Mouse (Mus musculus): ENCODE results near the gene Slc13a2. TPM values are rescaled to one million over a fixed set of nuclear protein-coding genes. Genes with fewer than 3 reads are reported as not detected.
A peak's percentile ranks its signal among the peaks of the same experiment; 100 is the strongest.

Slc13a2 gene
- total RNA-seq, 2 experiments from 2014 or later: not detected

- DNase-seq (ENCODE audit: low spot score in 2 of 2): peak in 1 of 2 experiments; percentile 54
Measured at GRCm38 (mm10) chr11:78397397-78397796, 24.6 kb downstream of the Slc13a2 start.

DNA sequence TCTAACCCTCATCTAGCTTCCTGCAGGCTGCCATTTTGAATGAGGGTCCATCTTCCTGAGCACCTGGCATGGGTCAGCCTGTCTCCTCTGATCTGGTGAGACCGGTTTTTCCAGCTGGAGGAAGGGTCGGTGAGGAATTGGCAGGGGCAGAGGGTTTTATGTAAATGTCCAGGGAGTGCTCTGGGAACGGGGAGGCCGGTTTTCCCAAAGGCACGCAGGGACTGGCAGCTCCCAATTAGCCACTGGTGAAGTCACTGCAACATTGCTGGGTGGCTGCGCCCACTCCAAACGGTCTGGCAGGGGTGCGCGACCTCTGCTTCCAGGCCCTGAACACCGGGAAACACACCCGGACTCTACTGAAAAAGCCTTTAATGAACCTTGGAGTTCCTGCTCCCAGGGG is 25.1 kb downstream of the Slc13a2 start:
- DNase-seq (ENCODE audit: low spot score in 2 of 2): no peak

DNA sequence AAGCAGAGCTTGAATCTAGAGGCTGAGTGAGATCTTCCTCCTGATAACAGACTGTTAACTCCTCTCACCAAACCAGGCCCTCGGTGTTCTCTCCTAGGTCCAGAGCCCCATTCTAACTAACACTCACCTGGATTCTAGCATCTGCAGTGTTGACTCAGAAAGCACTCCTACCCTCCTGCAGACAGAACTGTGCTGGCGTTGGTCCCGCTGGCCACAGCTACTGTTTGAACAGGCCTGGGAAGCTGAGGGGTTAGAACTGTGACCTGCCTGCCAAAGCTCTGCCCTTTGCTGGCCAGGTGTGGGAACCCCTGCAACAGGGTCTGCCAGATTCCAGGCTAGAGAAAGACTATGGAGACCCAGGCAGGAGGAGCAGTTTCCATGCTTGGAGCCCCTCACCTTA is 29.3 kb downstream of the Slc13a2 start:
- DNase-seq (ENCODE audit: low spot score in 2 of 2): no peak

DNA sequence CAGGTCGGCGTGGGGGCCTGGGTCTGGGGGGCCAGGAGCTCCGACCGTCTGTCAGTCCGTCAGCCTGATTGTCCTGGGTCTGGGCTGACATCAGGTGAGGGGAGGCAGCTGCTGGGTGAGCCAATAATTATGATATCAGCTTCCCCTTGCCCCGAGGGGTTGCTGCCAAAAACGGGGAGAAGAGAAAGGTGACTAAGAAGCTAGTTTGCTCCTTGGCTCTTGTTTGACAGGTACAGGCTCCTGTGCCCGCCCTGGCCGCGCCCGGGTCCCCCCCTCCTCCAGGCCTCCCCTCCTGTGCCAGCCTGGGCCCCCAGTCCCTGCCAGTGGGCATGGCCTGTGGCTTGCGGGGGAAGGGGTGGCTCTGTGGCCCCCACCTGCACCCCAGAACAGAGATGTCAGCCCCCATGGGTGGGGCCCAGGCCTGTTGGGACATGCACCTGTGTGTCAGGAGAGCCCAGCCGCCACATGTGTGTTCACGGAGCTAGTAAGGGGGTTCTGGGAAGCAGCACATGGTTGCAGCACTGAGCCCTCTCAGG is 35.4 kb downstream of the Slc13a2 start, which contains the start of gene Foxn1:
Foxn1 (minus strand) TSS at position 51 of the 536 bp plus-strand sequence.
- DNase-seq (ENCODE audit: low spot score in 2 of 2): no peak

- DNase-seq (ENCODE audit: low spot score in 2 of 2): no peak
Measured at GRCm38 (mm10) chr11:78385776-78386175, 36.2 kb downstream of the Slc13a2 start.

- no peak for DNase-seq (ENCODE audit: low spot score in 2 of 2)
Measured at GRCm38 (mm10) chr11:78382701-78383100, 39.3 kb downstream of the Slc13a2 start.

GRCm38 (mm10) chr11:78382286-78382685 is 39.7 kb downstream of the Slc13a2 start:
- peak in 1 of 2 experiments; percentile 65 for DNase-seq (ENCODE audit: low spot score in 2 of 2)

DNA sequence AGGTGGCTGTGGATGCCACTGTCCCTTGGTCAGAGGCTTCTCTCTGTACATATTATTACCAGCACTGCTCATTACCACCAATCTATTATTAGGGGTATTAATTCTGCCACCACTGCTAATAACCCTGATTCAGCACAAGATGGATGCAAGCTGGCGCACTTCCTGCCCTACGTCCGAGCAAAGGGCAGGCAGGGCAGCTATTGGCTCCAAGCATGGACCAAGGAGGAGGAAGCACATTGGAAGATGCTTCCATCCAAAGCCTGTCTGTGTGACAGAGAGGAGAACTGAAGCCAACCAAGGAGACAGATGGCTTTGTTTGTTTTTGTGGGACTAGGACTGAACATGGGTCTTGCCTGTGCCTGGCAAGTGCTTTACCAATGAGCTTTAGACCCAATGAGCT is 41.0 kb downstream of the Slc13a2 start:
- DNase-seq (ENCODE audit: low spot score in 2 of 2): no peak

DNA sequence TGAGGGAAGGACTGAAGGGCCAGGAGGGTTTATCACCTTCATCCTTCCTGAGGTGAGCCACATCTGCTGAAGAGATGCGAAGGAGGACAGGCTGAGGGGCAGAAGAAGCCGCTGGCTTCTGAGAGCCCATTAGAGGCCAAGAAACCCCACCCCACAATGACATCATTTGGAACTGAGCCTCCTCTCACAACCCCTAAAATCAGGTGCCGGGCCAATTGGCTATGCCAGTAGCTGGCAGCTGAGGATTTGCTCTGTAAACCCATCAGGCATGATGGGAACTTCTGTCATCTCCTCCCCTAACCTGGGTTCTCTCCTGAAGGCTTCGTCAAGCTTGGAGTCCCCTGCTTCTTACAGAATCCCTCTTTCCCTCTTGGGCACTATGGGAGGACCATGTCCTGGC is 41.7 kb downstream of the Slc13a2 start:
- no peak for DNase-seq (ENCODE audit: low spot score in 2 of 2)

DNA sequence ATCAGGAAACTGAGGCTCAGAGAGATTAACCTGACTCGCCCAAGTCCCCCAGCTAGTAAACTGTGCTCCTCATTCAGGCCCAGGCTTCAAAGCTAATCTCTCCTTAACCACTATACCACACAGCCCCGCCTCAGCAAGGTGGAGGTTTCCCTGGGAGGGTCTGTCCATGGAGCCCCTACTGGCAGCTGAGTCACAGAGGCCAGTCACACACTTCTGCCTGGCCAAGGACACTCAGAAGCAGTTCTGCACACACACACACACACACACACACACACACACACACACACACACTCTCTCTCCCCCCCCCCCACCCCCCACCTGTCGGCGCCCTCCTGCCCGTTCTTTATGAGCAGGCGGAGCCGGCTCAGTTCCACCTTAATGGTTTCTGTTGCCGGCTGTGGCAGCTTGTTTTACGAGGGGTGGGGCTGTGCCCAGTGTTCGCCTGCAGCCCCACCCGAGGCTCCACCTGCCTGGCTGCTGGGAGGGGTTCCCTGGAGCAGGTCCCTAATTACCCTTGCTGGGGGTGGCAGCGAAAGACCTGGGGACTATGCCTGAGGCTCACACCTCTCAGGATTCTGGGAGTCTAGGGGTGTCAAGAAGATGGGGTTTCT is 44.4 kb downstream of the Slc13a2 start:
- no peak for DNase-seq (ENCODE audit: low spot score in 2 of 2)

- DNase-seq (ENCODE audit: low spot score in 2 of 2): no peak
Measured at GRCm38 (mm10) chr11:78374147-78374546, 47.9 kb downstream of the Slc13a2 start.

- DNase-seq (ENCODE audit: low spot score in 2 of 2): no peak
Measured at GRCm38 (mm10) chr11:78372610-78373009, 49.4 kb downstream of the Slc13a2 start.

GRCm38 (mm10) chr11:78372166-78372565 is 49.9 kb downstream of the Slc13a2 start:
- no peak for DNase-seq (ENCODE audit: low spot score in 2 of 2)

DNA sequence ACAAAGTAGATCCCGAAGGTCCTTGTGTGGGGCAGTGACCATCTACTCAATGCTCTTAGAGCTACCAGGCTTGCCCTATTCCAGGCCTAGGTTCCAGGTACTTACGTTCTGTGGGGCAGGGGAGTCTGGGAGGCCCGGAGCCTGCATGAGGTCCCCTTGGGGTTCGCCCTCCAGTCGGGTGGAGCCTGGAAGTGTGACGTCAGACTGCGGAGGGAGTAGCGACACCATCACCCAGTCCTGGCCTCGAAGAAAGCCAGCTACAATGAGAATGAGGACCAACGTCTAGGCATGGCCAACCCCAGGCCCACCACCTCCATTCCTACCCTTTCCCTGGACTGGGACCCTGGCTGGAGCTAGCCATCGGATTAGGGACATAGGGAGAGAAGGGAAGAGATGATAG is 50.3 kb downstream of the Slc13a2 start:
- DNase-seq (ENCODE audit: low spot score in 2 of 2): no peak

DNA sequence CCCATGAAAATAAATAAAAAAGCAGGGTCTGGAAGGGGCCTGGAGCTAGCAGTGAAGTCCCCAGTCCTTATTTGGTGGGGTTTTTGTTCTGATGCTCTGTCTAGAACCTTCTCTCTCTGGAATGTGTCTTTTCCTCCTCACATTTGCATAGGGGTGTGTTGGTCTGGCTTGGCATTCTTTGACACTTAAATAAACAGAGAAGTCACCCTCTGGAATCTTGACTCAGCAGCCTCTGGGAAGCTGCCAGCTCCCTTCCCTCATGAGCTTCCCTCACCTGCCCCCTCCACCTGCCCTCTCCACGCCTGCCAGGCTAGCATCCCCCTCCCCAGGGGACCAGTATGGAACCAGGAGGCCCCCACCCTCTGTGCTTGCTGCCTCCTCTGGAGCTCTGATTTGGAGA is 51.6 kb downstream of the Slc13a2 start:
- DNase-seq (ENCODE audit: low spot score in 2 of 2): no peak

GRCm38 (mm10) chr11:78367456-78368225 is 54.4 kb downstream of the Slc13a2 start:
- DNase-seq (ENCODE audit: low spot score in 2 of 2): no peak

DNA sequence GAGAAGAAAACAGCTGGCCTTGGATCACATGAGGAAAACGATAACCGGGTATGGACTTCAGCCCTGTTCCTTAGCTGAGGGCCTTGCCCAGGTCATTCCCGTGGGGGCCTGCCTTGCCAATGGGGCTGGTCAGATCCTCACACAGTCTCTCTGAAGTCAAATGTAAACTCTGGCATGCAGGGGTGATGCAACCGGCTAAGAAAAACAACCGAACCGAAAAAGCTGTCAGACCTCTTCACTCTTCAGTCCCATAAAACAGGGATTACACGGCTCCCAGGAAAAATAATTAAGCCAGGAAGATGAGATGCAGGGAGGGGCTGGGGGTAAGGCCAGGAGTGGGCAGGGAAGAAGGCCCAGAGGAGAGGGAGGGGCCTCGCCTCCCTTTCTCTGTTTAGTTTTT is 57.9 kb downstream of the Slc13a2 start:
- DNase-seq (ENCODE audit: low spot score in 2 of 2): no peak

DNA sequence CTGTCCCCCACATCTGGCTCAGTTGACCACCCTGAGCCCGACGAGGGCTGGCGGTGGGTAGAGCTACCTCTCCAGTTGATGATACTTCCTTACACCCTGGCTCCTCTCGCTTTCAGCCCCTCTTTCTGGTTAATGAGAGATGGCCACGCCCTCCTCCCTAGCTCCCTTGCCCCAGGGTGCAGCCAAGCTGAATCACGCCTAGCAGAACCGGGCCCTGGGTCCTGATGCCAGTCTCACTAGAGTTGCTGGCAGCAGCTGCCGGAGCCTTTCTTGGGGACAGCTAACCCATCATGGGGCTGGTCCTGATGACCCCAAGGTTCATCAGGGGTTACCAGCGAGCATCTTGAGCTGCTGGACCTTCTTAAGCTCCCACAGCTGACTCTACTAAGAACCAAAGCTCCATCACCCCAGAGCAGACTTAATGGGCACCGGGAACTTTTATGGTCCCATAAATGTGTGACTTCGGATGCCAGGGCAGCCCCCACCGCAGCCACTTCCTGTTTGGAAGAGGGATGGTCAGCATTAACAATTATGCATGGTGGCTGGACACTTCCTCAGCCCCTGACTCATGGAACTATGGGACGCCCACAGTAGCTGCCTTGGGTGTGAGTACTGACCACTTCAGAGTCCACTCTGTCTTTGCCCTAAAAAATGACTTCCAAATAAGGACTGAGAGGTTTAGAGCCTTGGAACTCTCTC is 58.6 kb downstream of the Slc13a2 start:
- no peak for DNase-seq (ENCODE audit: low spot score in 2 of 2)

GRCm38 (mm10) chr11:78360789-78361131 is 61.3 kb downstream of the Slc13a2 start:
- DNase-seq (ENCODE audit: low spot score in 2 of 2): no peak

DNA sequence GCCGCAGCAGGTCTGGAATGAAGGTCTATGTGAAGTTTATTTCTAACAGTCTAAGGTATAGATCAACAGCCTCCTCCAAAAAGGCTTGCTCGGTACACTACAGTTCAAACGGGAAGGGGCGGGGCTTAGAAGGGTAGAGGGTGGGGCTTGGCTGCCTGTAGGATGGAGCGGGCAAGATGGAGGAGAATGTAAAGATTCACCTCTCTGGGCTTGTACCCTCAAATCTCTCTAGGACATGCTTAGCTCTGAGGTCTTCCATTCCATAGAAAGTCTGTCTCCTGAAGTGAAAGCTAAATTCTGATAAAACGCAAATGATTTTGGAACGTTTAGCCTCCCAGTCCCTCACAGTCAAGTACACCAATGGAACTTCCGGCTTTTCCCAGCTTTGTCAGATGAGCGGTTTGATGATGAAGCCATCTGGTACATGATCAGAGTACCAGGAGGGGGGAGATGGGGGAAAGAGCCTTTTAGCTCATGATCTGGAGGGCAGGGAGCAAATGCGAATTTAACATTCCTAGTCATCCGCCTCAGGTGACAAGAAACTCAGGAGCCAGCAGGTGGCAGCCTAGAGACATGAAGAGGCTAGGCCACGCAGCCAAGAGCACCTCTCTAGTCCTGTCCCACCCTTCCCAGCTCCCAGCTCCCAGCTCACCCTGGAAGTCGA is 61.8 kb downstream of the Slc13a2 start:
- DNase-seq (ENCODE audit: low spot score in 2 of 2): peak; percentile 48 to 82

DNA sequence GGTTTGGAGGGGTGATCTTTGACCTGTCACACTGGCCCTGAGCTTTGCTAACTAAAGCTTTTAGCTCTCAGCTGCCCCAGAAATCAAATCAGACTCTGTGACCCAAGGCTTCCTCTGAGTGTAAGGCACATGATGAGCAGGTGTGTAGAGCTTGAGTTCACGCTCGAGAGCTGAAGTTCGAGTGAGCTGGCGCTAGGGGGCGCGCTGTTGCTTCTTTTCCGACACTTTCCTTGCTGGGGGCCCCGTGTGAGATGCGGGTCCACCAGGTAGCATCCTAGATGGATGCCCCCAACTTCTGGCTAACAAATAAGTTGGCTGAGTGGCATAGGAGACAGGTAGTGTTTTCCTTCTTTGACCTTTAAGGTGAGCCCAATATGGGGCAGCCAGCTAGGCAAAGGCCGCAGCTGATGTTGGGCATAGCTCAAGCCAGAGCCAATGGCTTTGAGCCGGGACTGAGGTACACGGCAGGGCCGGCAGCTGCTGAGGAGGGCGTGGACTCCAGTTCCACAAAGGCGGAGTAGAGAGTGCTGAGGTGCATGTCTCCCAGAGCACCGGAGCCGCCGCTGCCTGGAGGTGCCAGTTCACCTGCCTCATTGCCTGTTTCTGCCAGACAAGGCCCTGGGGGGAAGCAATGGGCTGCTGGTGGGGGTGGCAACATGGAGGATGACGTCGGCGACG is 63.5 kb downstream of the Slc13a2 start:
- DNase-seq (ENCODE audit: low spot score in 2 of 2): peak in 1 of 2 experiments; percentile 53
